Mouse (Mus musculus) gastrocnemius, adult 18-20 months (tissue): ENCODE results near the gene Rtn1. TPM values are rescaled to one million over a fixed set of nuclear protein-coding genes. Genes with fewer than 3 reads are reported as not detected.

Experiments
- DNase-seq: peaks from one replicate; pipeline ENCODE4 v3.0.0; 2021; ENCODE audit warnings: low spot score
- total RNA-seq, 2 experiments: library from RNA; stranded (reverse); gene quantifications; 2 replicates each; pipeline ENCODE4 v1.2.3; 2021

Gene Rtn1
- total RNA-seq, 2 experiments from 2014 or later: 1.9 to 2.3 TPM

DNA sequence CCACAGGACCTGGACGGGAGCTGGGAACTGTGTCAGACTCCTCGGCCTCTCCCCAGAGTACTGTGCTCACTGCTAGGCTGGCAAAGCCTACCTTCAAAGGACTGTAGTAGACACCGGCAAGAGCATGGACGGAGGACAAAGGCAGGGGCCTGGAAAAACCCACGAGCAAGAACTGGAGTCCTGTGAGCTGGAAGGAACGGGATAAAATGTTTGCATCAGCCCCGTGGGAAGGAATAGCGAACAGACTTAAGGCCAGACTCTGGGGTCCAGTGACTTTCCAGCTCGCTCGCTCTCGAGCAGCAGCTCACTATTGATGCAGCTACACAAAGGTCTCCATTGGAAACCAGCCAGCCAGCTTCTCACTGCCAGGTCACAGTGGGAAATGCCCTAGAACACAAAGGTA is 34.0 kb downstream of the Rtn1 start:
- no peak for DNase-seq

GRCm38 (mm10) chr12:72373916-72374615 is 34.8 kb downstream of the Rtn1 start:
- DNase-seq: no peak

GRCm38 (mm10) chr12:72370081-72370480 is 38.8 kb downstream of the Rtn1 start:
- no peak for DNase-seq

- no peak for DNase-seq
Measured at GRCm38 (mm10) chr12:72366763-72367162, 42.1 kb downstream of the Rtn1 start.

DNA sequence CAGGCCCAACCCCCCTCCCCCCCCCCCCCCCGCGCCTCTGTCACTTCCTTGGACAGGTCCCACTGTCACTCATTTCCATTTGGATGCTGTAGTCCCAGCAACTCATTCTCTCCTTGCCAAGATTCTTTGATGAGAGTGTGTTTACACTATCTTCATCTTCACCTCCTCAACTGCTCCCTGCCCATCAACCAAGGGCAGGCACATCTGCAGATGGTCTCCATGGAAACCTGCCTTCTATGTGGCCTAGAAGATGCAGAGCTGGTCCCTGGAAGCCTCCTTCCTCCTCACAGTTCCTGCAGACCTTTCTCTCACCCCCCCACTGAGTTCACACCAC is 42.8 kb downstream of the Rtn1 start:
- no peak for DNase-seq

GRCm38 (mm10) chr12:72365231-72366103 is 43.4 kb downstream of the Rtn1 start:
- DNase-seq: no peak

GRCm38 (mm10) chr12:72364543-72364942 is 44.3 kb downstream of the Rtn1 start:
- no peak for DNase-seq

- no peak for DNase-seq
Measured at GRCm38 (mm10) chr12:72361701-72362354, 47.0 kb downstream of the Rtn1 start.

- DNase-seq: no peak
Measured at GRCm38 (mm10) chr12:72360926-72361615, 47.8 kb downstream of the Rtn1 start.

GRCm38 (mm10) chr12:72359903-72360302 is 49.0 kb downstream of the Rtn1 start:
- no peak for DNase-seq

GRCm38 (mm10) chr12:72357667-72358420 is 51.0 kb downstream of the Rtn1 start:
- DNase-seq: no peak

GRCm38 (mm10) chr12:72354241-72354640 is 54.6 kb downstream of the Rtn1 start:
- DNase-seq: no peak

DNA sequence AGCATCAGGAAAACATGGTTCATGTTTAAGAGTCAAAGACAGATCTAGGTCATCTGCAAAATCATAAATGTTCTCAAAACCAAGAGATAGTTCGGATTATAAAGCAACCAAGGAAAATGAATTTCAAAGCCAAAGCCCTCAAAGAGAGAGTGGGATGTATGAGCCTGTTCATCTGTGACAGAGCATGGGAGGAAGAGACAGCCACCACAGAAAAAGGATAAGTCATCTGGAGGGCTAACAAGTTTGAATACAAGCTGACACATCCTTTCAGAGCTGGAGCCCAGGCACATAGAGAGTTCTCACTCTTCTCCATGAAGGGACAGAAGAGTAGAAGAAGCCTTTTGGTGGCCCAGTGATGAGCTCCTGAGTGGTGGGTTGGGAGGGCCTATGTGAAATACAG is 55.3 kb downstream of the Rtn1 start:
- DNase-seq: no peak

DNA sequence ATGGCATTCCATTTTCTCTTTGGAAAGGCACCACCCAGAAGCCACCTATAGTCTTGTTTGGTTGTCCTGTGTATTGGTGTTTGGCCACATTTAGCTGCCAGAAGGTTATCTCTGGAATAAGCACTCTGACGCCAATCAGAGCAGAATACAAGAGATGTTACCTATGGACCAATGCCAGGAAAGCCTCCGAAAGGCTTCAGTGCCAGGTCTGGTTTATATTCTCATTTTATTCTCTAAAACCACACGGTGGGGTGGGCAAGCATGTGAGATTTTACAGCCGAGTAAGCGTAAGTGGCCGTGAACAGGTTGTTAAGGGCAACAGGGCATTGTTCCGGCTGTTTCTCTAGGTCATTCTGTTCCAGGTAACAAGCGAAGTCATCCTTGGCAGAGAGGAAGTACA is 60.3 kb downstream of the Rtn1 start:
- DNase-seq: no peak

DNA sequence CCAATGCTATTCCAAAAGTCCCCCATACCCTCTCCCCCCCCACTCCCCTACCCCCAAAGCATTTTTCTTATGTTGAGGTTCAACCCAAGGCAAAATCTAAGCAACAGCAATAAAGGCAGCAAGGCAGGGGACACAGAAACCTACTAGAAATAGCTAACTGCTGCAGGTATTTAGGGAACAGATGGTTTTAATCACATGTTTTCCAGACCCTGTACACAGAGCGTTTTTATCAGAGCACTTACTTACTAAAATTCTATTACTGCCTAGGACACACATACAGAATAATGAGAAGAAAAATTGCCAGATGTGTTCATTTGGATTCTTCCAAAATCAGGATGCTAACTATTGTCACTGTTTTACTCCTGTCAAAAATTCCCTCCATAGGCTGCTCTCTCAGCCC is 61.7 kb downstream of the Rtn1 start:
- DNase-seq: no peak

- DNase-seq: no peak
Measured at GRCm38 (mm10) chr12:72343639-72344038, 65.2 kb downstream of the Rtn1 start.

DNA sequence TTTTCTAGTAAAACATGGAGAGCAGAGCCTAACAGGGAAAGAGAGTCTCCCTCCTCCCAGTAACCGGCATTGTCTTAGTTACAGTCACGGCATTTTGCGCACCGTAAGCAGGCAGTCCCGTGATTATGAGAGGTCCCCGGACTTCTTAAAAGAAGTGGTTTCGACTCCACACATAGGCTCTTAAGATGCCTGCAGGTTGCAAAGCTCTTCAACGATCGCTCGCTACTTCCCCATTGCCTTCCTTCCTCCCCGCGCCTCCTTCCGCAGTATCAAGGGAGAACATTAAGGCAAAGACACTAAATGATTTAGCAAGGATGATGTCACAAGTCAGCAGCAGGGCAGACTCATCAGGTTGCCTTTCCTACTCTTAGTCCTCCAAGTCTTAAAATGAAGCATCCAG is 72.8 kb downstream of the Rtn1 start:
- no peak for DNase-seq

DNA sequence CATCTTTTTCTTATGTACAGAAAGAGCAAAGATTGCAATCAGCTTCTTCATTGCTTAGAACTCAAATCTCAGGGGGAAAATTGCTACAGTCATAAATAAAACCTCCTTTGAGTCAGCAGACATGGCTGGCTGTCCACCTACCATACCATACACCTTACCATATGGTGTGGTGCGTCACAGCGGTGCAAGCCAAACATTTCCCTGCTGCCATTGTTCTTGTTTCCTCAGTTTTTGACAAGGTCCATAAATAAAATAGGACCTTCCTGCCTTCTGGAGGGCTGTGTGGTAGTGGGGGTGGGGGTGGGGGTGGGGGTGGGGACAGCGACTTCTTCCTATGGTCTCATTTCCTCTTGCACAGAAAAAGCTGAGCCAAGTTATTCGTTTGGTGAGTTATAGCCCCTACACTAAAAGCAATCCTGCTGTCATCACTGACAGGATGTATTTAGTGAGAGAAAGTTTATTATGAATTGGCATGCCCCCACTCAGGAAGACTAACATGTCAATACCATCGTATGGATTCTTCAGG is 76.3 kb downstream of the Rtn1 start:
- no peak for DNase-seq

- no peak for DNase-seq
Measured at GRCm38 (mm10) chr12:72331912-72332487, 76.9 kb downstream of the Rtn1 start.

- DNase-seq: no peak
Measured at GRCm38 (mm10) chr12:72326087-72326486, 82.8 kb downstream of the Rtn1 start.
